Mouse (Mus musculus) kidney, adult 8-10 months (tissue): Measurements from ENCODE around the gene 9930111J21Rik2.
A peak's percentile ranks its signal among the peaks of the same experiment; 100 is the strongest.
"Not testable (repeated sequence)": the region's sequence is repeated elsewhere in the genome, so short reads cannot be mapped to it uniquely, and the experiment has no call there.

Experiments used
- DNase-seq, 2 experiments: peaks; one replicate each; pipeline ENCODE4 v3.0.0; 2022

Gene 9930111J21Rik2

GRCm38 (mm10) chr11:49076001-49076757, 25.1 kb upstream of the 9930111J21Rik2 start, which contains the start of gene Ifi47:
Gene Ifi47, plus strand, starts transcription at chr11:49076587.
- peak; percentile 39 to 66 for DNase-seq

DNA sequence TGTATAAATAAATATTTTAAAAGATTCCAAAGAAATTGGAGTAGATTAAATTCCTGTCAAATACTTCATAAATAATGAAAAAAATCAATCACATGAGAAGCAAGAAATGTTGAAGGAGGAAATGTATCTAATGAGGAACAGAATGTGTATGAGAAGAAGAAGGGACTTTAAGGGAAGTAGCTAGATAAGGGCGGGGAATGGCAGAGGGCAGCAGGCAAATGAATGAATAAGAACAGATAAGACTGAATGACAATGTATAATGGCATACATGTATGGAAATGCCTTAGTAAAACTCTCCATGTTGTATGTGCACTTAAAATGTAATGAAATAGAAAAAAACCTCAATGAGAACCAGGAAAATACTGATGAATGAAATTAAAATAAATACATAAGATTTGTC, 17.3 kb upstream of the 9930111J21Rik2 start:
- no peak for DNase-seq

GRCm38 (mm10) chr11:49063713-49064469, 12.8 kb upstream of the 9930111J21Rik2 start, which contains the start of gene Tgtp2:
Gene Tgtp2, minus strand, starts transcription at chr11:49064206.
- DNase-seq, result peak in 1 of 2 experiments; percentile 26

- DNase-seq, result not testable (repeated sequence)
Observed at GRCm38 (mm10) chr11:49061865-49062264, 10.8 kb upstream of the 9930111J21Rik2 start.

DNA sequence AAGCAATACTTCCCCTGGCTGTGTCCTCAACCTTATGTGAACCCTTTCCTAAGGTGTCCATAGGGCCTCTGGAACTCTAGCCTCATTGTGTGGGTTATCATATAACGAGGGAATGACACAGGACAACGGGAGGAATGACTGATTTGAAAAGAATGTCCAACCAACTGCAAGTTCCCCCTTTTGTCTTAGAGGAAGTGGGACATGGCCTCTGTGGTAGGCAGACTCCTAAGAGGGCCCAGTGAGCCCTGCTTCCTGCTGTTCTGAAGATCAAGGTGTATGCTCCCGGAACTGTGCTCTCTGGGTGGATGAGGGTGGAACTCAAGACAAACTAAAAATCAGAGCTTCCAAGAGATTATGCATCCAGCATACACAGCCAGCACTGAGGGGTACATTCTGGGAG, 9.0 kb upstream of the 9930111J21Rik2 start:
- not testable (repeated sequence) for DNase-seq

DNA sequence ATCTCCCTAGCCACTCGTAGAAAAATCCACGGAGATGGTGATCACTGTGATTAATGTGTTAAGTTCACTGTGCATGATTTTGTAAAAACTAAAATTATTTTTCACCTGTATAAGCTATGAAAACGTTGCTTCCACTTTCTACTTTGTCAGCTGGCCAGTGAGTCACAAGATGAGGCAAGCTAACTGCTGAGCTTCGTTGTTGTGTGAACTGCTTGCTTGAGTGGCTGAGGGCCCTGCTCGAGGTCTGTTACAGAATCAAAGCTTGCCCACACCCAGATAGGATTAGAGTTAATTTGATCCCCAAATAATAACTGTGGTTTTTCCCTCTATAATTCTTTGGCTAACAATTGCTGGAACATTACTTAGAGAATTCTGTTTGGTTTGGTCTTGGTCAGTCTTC, 852 bp upstream of the 9930111J21Rik2 start:
- not testable (repeated sequence) for DNase-seq

GRCm38 (mm10) chr11:49050064-49050463, 978 bp downstream of the 9930111J21Rik2 start:
- DNase-seq, result not testable (repeated sequence)

GRCm38 (mm10) chr11:49012074-49012473, 39.0 kb downstream of the 9930111J21Rik2 start:
- DNase-seq, result not testable (repeated sequence)

DNA sequence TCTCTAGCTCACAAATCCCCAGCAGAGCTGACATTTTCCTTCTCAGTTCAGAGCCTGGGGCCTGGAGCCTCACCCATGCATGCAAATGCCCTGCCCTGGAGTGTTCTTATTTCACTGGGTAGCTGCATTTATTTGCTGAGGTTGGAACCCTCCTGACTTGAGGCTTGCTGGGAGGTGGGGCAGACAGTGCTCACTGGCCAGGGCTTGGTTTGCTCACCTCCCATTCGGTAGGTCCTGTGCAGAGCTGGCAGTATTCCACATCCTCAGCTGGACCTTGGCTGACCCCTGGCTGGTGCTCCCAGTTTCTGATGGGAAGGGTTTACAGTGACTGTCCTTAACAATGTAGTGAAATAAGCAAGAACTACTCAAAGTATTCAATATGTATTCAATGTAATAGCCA, 44.3 kb downstream of the 9930111J21Rik2 start:
- not testable (repeated sequence) for DNase-seq

DNA sequence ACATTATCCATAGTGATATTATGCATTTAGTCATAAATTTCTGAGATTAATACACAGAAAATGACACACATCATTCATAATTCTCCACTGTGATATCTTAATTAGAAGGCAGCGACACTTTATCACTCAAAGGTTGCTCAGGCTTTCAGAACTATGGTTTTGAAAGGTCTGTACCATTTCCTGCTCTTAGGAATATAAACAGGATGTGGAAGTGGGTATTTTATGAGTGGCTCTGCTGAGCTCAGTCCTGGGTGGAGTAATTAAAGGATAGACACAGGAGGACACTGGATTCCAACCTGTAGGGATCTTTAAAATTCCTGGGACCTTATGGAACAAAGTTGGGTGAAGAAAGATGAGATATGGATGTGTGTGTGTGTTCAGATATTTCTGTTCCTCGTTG, 44.7 kb downstream of the 9930111J21Rik2 start:
- DNase-seq, result not testable (repeated sequence)

- DNase-seq, result not testable (repeated sequence)
Observed at GRCm38 (mm10) chr11:49000411-49000810, 50.6 kb downstream of the 9930111J21Rik2 start.

DNA sequence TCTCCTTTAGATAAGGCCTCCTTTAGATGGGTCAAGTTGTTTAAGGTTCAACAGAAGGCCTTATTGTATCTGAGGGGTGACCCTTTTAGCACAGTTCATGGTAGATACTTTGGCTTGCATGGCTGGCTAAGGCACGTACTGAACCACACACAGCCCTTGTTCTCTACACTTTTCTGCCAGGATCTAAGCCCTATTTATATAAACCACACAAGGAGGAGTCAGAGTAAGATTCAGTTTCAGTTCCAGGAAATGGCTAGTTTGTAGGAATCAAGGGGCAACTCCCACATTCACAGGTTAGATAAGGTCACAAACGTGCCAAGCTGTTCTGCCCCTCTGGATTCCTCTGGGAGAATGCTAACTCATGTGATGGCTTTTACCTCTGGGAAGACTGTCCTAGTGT, 57.0 kb downstream of the 9930111J21Rik2 start, which contains the start of gene Tgtp1:
Gene Tgtp1, minus strand, starts transcription at position 155 of the 400 bp plus-strand sequence.
- DNase-seq, result peak in 1 of 2 experiments; percentile 7

- DNase-seq, result not testable (repeated sequence)
Observed at GRCm38 (mm10) chr11:48993296-48993695, 57.7 kb downstream of the 9930111J21Rik2 start.

GRCm38 (mm10) chr11:48991740-48992520, 59.1 kb downstream of the 9930111J21Rik2 start, which contains the start of gene Gm12185:
Gene Gm12185, minus strand, starts transcription at chr11:48992226.
- DNase-seq, result peak; percentile 15 to 48

GRCm38 (mm10) chr11:48989981-48990380, 61.1 kb downstream of the 9930111J21Rik2 start:
- DNase-seq, result not testable (repeated sequence)

DNA sequence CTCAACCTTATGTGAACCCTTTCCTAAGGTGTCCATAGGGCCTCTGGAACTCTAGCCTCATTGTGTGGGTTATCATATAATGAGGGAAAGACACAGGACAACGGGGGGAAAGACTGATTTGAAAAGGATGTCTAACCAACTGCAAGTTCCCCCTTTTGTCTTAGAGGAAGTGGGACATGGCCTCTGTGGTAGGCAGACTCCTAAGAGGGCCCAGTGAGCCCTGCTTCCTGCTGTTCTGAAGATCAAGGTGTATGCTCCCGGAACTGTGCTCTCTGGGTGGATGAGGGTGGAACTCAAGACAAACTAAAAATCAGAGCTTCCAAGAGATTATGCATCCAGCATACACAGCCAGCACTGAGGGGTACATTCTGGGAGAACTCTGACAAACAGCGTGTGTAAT, 62.8 kb downstream of the 9930111J21Rik2 start:
- DNase-seq, result not testable (repeated sequence)

- DNase-seq, result not testable (repeated sequence)
Observed at GRCm38 (mm10) chr11:48982848-48983247, 68.2 kb downstream of the 9930111J21Rik2 start.

DNA sequence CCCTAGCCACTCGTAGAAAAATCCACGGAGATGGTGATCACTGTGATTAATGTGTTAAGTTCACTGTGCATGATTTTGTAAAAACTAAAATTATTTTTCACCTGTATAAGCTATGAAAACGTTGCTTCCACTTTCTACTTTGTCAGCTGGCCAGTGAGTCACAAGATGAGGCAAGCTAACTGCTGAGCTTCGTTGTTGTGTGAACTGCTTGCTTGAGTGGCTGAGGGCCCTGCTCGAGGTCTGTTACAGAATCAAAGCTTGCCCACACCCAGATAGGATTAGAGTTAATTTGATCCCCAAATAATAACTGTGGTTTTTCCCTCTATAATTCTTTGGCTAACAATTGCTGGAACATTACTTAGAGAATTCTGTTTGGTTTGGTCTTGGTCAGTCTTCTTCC, 71.0 kb downstream of the 9930111J21Rik2 start:
- DNase-seq, result not testable (repeated sequence)

GRCm38 (mm10) chr11:48979251-48979650, 71.8 kb downstream of the 9930111J21Rik2 start, which contains the start of gene 9930111J21Rik1:
Gene 9930111J21Rik1, minus strand, starts transcription at chr11:48979398.
- DNase-seq, result not testable (repeated sequence)

DNA sequence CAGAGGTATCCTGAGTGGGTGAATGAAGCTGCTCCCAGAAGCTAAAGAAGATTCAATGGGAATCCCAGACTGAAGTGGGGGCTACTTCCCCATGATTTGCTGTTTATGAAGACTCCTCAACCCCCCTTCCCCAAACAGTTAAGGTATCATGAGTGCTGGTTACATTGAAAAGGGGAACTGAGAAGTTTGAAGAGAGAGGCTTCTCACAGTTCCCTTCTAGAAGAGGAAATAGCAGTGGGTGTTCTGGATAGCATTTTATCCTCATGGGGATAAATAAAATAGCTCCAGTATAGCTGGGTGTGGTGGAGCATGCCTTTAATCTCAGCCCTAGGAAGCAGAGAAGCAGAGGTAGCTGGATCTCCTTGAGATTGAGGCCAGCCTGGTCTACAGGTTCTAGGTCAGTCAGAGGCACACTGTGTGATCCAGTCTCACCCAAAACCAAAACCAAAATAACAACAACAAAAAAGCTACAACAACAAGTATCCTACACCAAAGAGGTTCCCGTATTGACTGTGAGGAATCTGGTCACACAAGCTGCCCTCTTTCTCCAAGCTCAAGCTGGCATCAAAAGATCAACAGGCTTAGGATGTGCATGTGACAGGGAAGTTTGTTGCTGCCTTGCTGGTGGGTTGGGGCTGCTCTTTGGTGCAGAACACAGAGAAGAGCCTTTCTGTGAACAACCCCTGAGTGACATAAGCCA, 72.7 kb downstream of the 9930111J21Rik2 start, which contains the start of gene Olfr56:
Gene Olfr56, plus strand, starts transcription at position 650 of the 700 bp plus-strand sequence.
- not testable (repeated sequence) for DNase-seq

- DNase-seq, result not testable (repeated sequence)
Observed at GRCm38 (mm10) chr11:48974686-48975085, 76.4 kb downstream of the 9930111J21Rik2 start.
